Mouse (Mus musculus) kidney, embryonic 16.5 days (tissue): ENCODE results near the gene U2af1l4. TPM values are rescaled to one million over a fixed set of nuclear protein-coding genes. Genes with fewer than 3 reads are reported as not detected.

Experiments
- ATAC-seq: fragments of 200-750 bp; cut with Nextera tagmentation; 2 replicates; pipeline ENCODE4 v1.8.0; 2017; ENCODE audit warnings: moderate TSS enrichment; ENCODE audit not compliant: low FRiP score, low TSS enrichment
- H3K27ac ChIP-seq: fragments of 300-500 bp; sonication (generic); 2 replicates; pipeline ENCODE4 v1.5.1; 2014; ENCODE audit warnings: low read length
- H3K27me3 ChIP-seq: fragments of 300-500 bp; sonication (generic); 2 replicates; pipeline ENCODE4 v1.6.1; 2014; ENCODE audit warnings: low read length, control low read depth, mixed read lengths; ENCODE audit not compliant: insufficient read depth
- H3K36me3 ChIP-seq: fragments of 300-500 bp; sonication (generic); 2 replicates; pipeline ENCODE4 v1.6.1; 2014; ENCODE audit warnings: low read length, control low read depth, mixed read lengths; ENCODE audit not compliant: insufficient read depth
- H3K4me1 ChIP-seq: fragments of 300-500 bp; sonication (generic); 2 replicates; pipeline ENCODE4 v1.6.1; 2014; ENCODE audit warnings: low read length, control low read depth, mixed read lengths; ENCODE audit not compliant: insufficient read depth
- H3K4me2 ChIP-seq: fragments of 300-500 bp; sonication (generic); replicated peaks from 2 replicates; pipeline ENCODE4 v1.6.1; 2014; ENCODE audit warnings: low read depth, low read length
- H3K4me3 ChIP-seq: fragments of 300-500 bp; sonication (generic); 2 replicates; pipeline ENCODE4 v1.5.1; 2014; ENCODE audit warnings: mild to moderate bottlenecking, low read length
- H3K9ac ChIP-seq: fragments of 300-500 bp; sonication (generic); replicated peaks from 2 replicates; pipeline ENCODE4 v1.6.1; 2014; ENCODE audit warnings: low read length
- H3K9me3 ChIP-seq: fragments of 300-500 bp; sonication (generic); 2 replicates; pipeline ENCODE4 v1.6.1; 2016; ENCODE audit warnings: low read length, control low read depth
- WGBS: fragments of 180-500 bp; shearing (Covaris S2); extraction: QIAGEN DNeasy Blood & Tissue Kit; methylation state at CpG from one replicate; pipeline ENCODE4 v1.1.7; 2014; 5-methylcytosine and 5-hydroxymethylcytosine counted together
- polyA plus RNA-seq: library from polyadenylated mRNA; unstranded; fragments of >200 nt; fragmentation: Nextera tagmentation; extraction: Ambion mirVana; gene quantifications from 2 replicates; pipeline ENCODE4 v1.2.1, GENCODE M21; 2015

Gene U2af1l4
- polyA plus RNA-seq, 1 experiment from 2014 or later: 91.6 TPM

DNA sequence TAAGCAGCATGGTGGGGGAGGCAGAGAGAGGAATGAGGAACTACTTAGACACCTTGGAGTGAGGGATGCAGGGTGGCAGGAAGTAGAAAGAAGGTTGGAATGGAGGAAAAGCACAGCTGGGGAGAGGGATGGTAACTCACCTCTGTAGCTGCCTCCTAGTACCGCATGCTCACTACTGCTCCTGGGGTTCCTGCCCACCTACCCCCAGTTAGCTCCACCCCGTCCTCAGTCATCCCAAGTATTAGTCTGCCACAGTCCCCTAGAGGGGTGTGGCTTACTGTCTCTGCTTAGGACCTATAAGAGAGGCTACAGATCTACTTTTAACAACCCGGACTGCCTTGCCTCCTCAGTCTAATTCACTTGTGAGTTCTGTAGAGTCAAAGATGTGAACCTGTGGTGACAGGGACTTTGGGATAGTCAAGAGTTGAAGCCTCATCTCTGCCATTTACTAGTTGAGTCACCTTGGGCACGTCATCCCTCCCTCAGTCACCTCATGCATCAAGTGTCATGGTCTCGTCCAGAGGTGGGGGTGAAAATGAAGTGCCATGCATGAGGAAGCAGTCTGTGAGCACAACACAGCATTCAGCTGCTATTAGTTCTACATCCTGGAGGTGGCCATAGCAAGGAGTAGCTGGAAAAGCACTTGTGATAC lies 29.8 kb downstream of the U2af1l4 start:
- no peak for ATAC-seq
- H3K27me3 ChIP-seq: no peaks in the 10 kb centered on the region
- no peaks in the 10 kb centered on the region for H3K9me3 ChIP-seq
- peaks cover 9% of the 10 kb centered on the region; the same call in 1 of the 2 replicates for H3K4me1 ChIP-seq
- no peaks in the 10 kb centered on the region for H3K36me3 ChIP-seq
- no peak overlapping the region for H3K9ac ChIP-seq
- 45% methylated on average over 5 of the region's 5 CpGs for WGBS
- H3K4me3 ChIP-seq: no peak overlapping the region
- H3K27ac ChIP-seq: no peak overlapping the region
- no peak overlapping the region for H3K4me2 ChIP-seq

DNA sequence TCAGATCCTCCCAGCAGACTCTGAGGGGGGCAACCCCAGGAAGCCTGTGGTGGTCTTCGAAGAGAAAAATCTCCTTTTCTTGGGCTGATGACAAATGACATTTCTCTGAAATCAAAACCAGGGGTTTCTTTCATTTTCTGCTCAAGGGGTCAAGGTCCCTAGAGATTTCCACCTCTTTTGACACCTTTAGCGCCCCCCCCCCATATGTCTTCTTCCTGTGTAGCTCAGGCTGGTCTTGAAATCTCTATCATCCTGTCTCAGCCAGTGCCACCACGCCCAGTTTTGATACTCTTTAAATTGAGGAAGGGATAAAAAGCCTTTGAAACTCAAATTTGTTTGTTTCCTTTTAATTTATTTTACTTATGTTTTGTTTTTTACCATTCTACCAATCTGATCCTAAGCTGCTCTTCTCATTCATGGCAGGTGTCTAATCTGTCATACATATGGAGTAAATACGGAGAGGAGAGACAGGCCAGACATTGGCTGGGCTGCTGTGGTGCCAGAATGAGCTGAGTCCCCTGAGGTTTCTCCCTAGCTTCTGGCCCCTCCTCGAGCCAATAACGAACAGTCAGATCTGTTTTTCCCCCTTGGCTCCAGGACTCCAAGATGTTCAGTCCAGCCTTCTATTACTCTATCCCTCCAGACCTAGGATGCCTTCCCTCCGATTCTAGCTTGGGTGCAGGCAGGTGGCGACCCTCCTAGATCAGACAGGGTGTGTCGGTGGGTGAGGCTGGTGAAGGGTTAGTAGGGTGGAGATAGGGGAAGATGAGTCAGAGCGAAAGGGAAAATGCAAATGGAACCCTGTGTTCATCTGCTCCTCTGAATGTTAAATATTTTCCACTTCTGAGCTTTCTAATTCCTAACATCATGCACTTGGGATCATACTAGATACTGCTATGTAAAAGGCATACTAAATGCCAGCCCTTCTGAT lies 30.7 kb downstream of the U2af1l4 start:
- no peak overlapping the region for H3K4me2 ChIP-seq
- no peak overlapping the region for H3K27ac ChIP-seq
- no peaks in the 10 kb centered on the region for H3K9me3 ChIP-seq
- peaks cover 9% of the 10 kb centered on the region; the same call in 1 of the 2 replicates for H3K4me1 ChIP-seq
- H3K9ac ChIP-seq: no peak overlapping the region
- ATAC-seq: no peak
- H3K36me3 ChIP-seq: no peaks in the 10 kb centered on the region
- 75% methylated on average over 10 of the region's 10 CpGs for WGBS
- no peaks in the 10 kb centered on the region for H3K27me3 ChIP-seq
- no peak overlapping the region for H3K4me3 ChIP-seq

DNA sequence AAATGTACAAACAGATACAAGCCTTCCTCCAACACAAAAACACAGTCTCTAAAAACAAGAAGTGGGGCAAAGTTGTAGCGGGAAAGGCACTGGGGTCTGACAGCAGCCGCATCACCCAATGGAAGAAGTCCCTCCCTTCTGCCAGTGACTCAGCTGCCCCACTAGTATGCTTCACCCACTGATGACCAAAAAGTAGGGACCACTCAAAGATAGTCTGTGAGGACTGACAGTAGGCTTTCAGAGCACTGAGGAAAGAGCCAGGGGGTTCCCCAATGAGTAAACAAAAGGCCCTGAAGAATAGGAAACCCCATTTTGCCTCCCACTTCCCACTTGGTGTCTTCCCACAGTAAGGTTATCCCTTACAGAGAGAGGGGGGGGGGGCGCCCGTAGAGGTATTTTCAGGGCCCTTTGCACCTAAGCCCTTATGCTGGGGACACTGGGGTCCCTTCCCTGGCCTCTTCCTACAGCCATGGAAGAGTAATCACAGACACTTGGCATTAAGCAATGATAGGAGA lies 31.5 kb downstream of the U2af1l4 start:
- Histone ChIP-seq H3K9ac (no peak overlapping the region), H3K4me1 (peaks cover 8% of the 10 kb centered on the region; the same call in 1 of the 2 replicates), H3K9me3 (no peaks in the 10 kb centered on the region), H3K4me3 (no peak overlapping the region), H3K27ac (no peak overlapping the region), H3K27me3 (no peaks in the 10 kb centered on the region), H3K4me2 (no peak overlapping the region), H3K36me3 (no peaks in the 10 kb centered on the region)
- WGBS: 63% methylated on average over 4 of the region's 4 CpGs
- ATAC-seq: no peak

DNA sequence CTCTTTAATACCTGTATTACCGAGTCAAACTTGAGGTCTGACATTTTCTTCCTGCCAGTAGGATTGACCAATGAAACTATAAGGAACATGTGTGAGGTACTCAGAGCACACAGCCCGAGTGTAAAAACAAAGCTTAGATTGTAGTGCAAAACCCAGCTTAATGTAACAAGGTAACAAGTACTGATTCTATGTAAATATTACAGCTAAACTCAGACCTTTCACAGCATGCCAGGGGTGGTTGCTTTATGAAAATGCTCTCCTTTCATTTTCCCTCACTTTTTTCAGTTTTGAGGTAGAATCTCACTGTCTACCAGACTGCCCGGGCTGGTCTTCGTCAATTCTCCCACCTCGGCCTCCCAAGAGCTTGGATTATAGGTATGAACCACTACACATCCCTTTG lies 33.0 kb downstream of the U2af1l4 start:
- Histone ChIP-seq H3K4me2 (no peak overlapping the region), H3K4me1 (0 out of 2 replicates have a peak, but pooled peaks cover 3% of the 10 kb centered on the region), H3K9me3 (no peaks in the 10 kb centered on the region), H3K9ac (no peak overlapping the region), H3K36me3 (no peaks in the 10 kb centered on the region), H3K4me3 (no peak overlapping the region), H3K27me3 (no peaks in the 10 kb centered on the region), H3K27ac (no peak overlapping the region)
- ATAC-seq: no peak
- 82% methylated on average over 5 of the region's 5 CpGs for WGBS

DNA sequence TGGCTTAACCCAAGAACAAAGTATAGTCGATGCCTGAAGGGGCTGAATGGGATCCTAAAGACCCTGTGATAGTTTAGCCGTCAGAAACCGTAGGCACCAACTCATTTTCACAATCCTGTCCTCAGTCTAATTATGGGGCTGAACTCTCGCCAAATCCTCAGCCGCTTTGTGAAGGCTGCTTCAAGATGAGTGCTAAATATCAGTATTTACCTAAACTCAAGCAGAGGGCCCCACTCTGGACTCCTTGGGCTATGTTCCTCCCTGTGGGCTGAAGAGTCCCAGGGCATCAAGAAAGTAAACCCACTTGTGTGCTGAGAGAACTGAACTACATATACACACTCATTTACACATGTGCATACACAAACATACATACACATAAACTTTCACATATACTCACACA lies 33.7 kb downstream of the U2af1l4 start:
- H3K27me3 ChIP-seq: no peaks in the 10 kb centered on the region
- H3K4me2 ChIP-seq: no peak overlapping the region
- H3K36me3 ChIP-seq: no peaks in the 10 kb centered on the region
- H3K4me1 ChIP-seq: 0 out of 2 replicates have a peak, but pooled peaks cover 3% of the 10 kb centered on the region
- 74% methylated on average over 5 of the region's 5 CpGs for WGBS
- no peak overlapping the region for H3K4me3 ChIP-seq
- no peak for ATAC-seq
- H3K9ac ChIP-seq: no peak overlapping the region
- H3K27ac ChIP-seq: no peak overlapping the region
- no peaks in the 10 kb centered on the region for H3K9me3 ChIP-seq

DNA sequence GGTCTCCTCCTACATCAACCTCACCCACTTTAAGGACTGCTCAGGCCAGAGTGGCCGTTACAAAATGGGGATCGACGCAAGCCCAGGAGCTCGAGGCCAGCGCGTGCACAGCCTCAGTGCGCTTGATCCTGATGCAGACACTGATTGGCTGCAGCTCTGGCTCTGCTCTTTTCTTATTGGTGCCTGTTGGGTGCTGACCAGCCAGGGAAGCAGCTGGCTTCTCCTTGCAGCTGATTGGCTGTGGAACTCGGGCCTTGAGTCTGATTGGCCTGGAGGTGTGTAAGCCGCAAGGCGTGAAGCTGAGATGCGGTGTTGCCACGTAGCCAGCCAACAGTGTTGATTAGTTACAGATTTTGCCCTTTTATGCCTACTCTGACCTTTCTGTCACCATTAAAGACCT lies 35.7 kb downstream of the U2af1l4 start, which contains the start of gene Zbtb32:
Gene Zbtb32, minus strand, starts transcription at position 124 of the 400 bp plus-strand sequence.
- Histone ChIP-seq H3K27ac (peak within 1 kb of the TSS; percentile 32; the same call in 1 of the 2 replicates), H3K4me3 (no peak within 1 kb of the TSS), H3K36me3 (no peaks in the 10 kb centered on the region), H3K27me3 (no peaks in the 10 kb centered on the region), H3K9me3 (no peaks in the 10 kb centered on the region), H3K9ac (no peak within 1 kb of the TSS), H3K4me1 (peaks cover 16% of the 10 kb centered on the region), H3K4me2 (no peak within 1 kb of the TSS)
- WGBS: 93% methylated on average over 12 of the region's 12 CpGs
- ATAC-seq: no peak

DNA sequence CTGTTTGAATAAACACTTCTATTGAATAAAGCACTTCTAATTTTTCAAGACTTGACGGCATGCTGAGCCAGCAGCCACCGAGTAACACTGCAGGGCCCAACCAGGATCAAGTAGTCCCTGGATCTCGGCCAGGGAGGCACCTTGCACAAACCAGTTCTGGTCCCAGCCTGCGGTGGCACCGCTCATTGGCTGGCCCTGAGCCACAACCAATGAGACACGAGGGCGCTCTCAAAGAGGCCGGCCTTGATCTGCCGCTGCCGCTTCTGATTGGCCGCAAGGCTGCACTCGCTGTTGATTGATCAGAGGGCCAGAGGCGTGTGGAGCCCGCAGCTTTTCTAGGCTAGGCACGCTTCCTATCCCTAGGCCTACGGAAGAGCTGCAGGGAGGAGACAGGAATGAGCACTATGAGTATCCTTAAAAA lies 36.8 kb downstream of the U2af1l4 start:
- WGBS: under 1% methylated on average over 16 of the region's 16 CpGs
- Histone ChIP-seq H3K36me3 (no peaks in the 10 kb centered on the region), H3K4me1 (peaks cover 23% of the 10 kb centered on the region), H3K9me3 (no peaks in the 10 kb centered on the region), H3K27me3 (no peaks in the 10 kb centered on the region), H3K9ac (no peak overlapping the region), H3K27ac (peak overlapping the region; percentile 31), H3K4me2 (peak overlapping the region; percentile 14; the same call in 1 of the 2 replicates), H3K4me3 (no peak overlapping the region)
- peak; percentile 96 for ATAC-seq

DNA sequence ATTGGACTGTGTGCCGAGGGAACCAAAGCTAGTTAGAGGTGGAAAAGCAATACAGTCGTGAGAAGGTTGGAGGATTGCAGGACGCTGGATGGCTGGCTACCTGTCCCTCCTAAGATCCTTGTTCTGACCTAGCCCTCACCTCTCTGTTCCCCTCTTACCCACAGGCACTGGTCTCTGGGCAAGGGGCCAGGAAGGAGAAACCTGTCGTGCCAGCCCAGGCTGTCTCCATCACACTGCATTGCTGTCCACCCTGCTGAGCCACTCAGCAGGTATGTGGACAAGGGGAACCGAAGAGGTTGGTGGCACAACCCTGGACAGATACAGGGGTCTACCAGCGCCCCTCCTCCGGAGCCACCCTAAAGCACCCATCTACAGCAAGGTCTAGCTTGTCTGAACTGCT lies 37.5 kb downstream of the U2af1l4 start:
- Histone ChIP-seq H3K9me3 (no peaks in the 10 kb centered on the region), H3K9ac (no peak overlapping the region), H3K27ac (peak overlapping the region; percentile 31), H3K4me2 (no peak overlapping the region; the same call in 1 of the 2 replicates), H3K27me3 (no peaks in the 10 kb centered on the region), H3K36me3 (no peaks in the 10 kb centered on the region), H3K4me1 (peaks cover 23% of the 10 kb centered on the region), H3K4me3 (no peak overlapping the region)
- WGBS: 70% methylated on average over 7 of the region's 7 CpGs
- ATAC-seq: 0 out of 2 replicates have a peak, but pooled peaks have one; percentile 33

DNA sequence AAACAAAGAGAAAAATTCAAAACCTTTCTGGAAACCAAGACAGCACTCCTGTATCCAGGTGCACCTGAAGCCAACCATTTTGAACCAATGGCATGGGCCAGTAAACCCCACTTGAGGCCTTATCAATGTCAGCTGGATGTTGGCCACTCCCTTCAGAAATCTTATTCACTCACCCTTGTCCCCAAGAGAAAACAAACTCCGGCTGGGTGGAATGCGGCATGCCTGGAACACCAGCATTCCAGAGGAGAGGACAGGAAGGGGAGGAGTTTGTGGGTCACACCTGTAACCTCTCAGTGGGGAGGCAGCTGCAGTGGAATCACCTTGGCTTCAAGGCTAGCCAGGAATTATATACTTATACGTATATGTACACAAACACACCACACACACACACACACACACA lies 39.5 kb downstream of the U2af1l4 start:
- Histone ChIP-seq H3K9me3 (no peaks in the 10 kb centered on the region), H3K4me1 (peaks cover 23% of the 10 kb centered on the region), H3K4me3 (no peak overlapping the region), H3K4me2 (no peak overlapping the region), H3K27ac (peak overlapping the region; percentile 71), H3K27me3 (no peaks in the 10 kb centered on the region), H3K9ac (no peak overlapping the region), H3K36me3 (no peaks in the 10 kb centered on the region)
- peak; percentile 64 for ATAC-seq
- 14% methylated on average over 3 of the region's 3 CpGs for WGBS
